Mouse (Mus musculus) lung, embryonic 14.5 days (tissue): ENCODE measurements around the gene Ficd. TPM values are rescaled to one million over a fixed set of nuclear protein-coding genes. Genes with fewer than 3 reads are reported as not detected.

Source experiments
- ATAC-seq: fragments of 200-750 bp; cut with Nextera tagmentation; 2 replicates; pipeline ENCODE4 v1.8.0; 2017; ENCODE audit warnings: mild to moderate bottlenecking, moderate TSS enrichment, moderate library complexity; ENCODE audit not compliant: insufficient read depth
- DNase-seq: peaks from one replicate; pipeline ENCODE4 v3.0.0-alpha.2; 2015
- H3K27ac ChIP-seq: fragments of 300-500 bp; sonication (generic); 2 replicates; pipeline ENCODE4 v1.5.1; 2014; ENCODE audit warnings: low read depth, mild to moderate bottlenecking, moderate library complexity
- H3K27me3 ChIP-seq: fragments of 300-500 bp; sonication (generic); 2 replicates; pipeline ENCODE4 v1.6.1; 2014; ENCODE audit warnings: low read length, control low read depth; ENCODE audit not compliant: insufficient read depth
- H3K36me3 ChIP-seq: fragments of 300-500 bp; sonication (generic); 2 replicates; pipeline ENCODE4 v1.6.1; 2014; ENCODE audit warnings: control low read depth; ENCODE audit not compliant: insufficient read depth
- H3K4me1 ChIP-seq: fragments of 300-500 bp; sonication (generic); 2 replicates; pipeline ENCODE4 v1.6.1; 2014; ENCODE audit warnings: antibody characterized with exemption, control low read depth; ENCODE audit not compliant: insufficient read depth
- H3K4me2 ChIP-seq: fragments of 300-500 bp; sonication (generic); 2 replicates; pipeline ENCODE4 v1.6.1; 2014; ENCODE audit warnings: mild to moderate bottlenecking
- H3K4me3 ChIP-seq: fragments of 300-500 bp; sonication (generic); 2 replicates; pipeline ENCODE4 v1.5.1; 2014; ENCODE audit warnings: low read depth, low read length
- H3K9ac ChIP-seq: fragments of 300-500 bp; sonication (generic); 2 replicates; pipeline ENCODE4 v1.6.1; 2014
- H3K9me3 ChIP-seq: fragments of 300-500 bp; sonication (generic); 2 replicates; pipeline ENCODE4 v1.6.1; 2016; ENCODE audit warnings: low read depth, low read length, control low read depth
- CTCF ChIP-seq: IDR thresholded peaks from 2 replicates; pipeline ENCODE4 v1.5.1; 2016; ENCODE audit warnings: antibody characterized with exemption, low read depth
- WGBS: fragments of 180-500 bp; shearing (Covaris S2); extraction: QIAGEN DNeasy Blood & Tissue Kit; methylation state at CpG from one replicate; pipeline ENCODE4 v1.1.7; 2014; 5-methylcytosine and 5-hydroxymethylcytosine counted together
- polyA plus RNA-seq: library from polyadenylated mRNA; unstranded; fragments of >200 nt; fragmentation: Nextera tagmentation; extraction: Ambion mirVana; gene quantifications from 2 replicates; pipeline ENCODE4 v1.2.1, GENCODE M21; 2014

Ficd gene
- polyA plus RNA-seq, 1 experiment from 2014 or later = 3.6 TPM

DNA sequence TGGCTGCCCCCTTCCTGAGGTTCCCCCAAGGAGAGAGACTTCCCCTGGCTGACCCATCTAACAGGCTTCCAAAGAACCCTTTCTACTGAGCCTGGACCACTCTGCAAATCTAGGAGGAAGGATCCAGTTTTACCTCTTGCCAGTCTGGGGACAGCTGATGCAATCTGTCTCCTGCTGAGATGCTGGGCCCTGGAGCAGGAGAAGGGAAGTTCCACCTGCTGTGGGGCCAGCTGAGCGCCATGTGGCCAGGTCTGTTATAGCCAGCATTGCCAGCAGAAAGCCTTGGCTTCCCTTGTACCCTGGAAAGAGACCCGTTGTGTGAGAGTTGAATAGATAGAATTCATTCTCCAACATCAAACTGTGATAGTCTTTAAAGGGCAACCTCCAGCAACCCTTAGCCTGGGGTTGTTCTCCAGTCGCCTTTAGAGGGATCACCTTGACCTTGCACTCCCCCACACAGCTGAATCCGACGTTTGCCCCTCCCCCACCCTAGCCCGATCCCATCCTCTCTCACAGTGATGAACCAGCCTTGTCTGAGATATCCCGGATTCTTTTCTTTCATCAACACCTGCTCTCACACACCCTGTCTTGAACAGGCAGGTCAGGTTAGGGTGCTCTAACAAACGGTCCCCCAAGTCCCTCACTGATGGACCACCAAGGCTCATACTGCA lies 11.9 kb upstream of the Ficd start:
- H3K9me3 ChIP-seq = no peaks in the 10 kb centered on the region
- no peaks in the 10 kb centered on the region for H3K36me3 ChIP-seq
- H3K4me3 ChIP-seq = no peak overlapping the region
- ATAC-seq (no peak), DNase-seq (no peak)
- H3K4me1 ChIP-seq = no peaks in the 10 kb centered on the region
- H3K27me3 ChIP-seq = no peaks in the 10 kb centered on the region
- no peak overlapping the region for H3K4me2 ChIP-seq
- no peak overlapping the region for H3K27ac ChIP-seq
- no peak for TF ChIP-seq CTCF
- 32% methylated on average over 8 of the region's 8 CpGs for WGBS
- H3K9ac ChIP-seq = no peak overlapping the region

- DNase-seq = peak; percentile 94
- Histone ChIP-seq H3K4me1 (no peaks in the 10 kb centered on the region), H3K9me3 (no peaks in the 10 kb centered on the region), H3K9ac (no peak within 1 kb of the TSS), H3K36me3 (no peaks in the 10 kb centered on the region), H3K4me3 (no peak within 1 kb of the TSS), H3K4me2 (no peak within 1 kb of the TSS), H3K27me3 (no peaks in the 10 kb centered on the region), H3K27ac (no peak within 1 kb of the TSS)
- TF ChIP-seq CTCF = peak; percentile 95
- 6% methylated on average over 15 of the region's 15 CpGs for WGBS
- peak; percentile 41; the same call in 1 of the 2 replicates for ATAC-seq
Measured at GRCm38 (mm10) chr5:113724446-113724845, 11.2 kb upstream of the Ficd start, which contains the start of gene 1700069L16Rik. Gene 1700069L16Rik, minus strand, starts transcription at chr5:113724772.

- Histone ChIP-seq H3K9ac (no peak overlapping the region), H3K27ac (no peak overlapping the region), H3K27me3 (no peaks in the 10 kb centered on the region), H3K4me2 (no peak overlapping the region), H3K36me3 (no peaks in the 10 kb centered on the region), H3K4me3 (no peak overlapping the region), H3K9me3 (no peaks in the 10 kb centered on the region), H3K4me1 (no peaks in the 10 kb centered on the region)
- TF ChIP-seq CTCF = no peak
- DNase-seq = no peak
- WGBS = 67% methylated on average over 12 of the region's 12 CpGs
- ATAC-seq = no peak
Measured at GRCm38 (mm10) chr5:113725417-113725816, 10.2 kb upstream of the Ficd start.

- 61% methylated on average over 6 of the region's 6 CpGs for WGBS
Measured at GRCm38 (mm10) chr5:113726618-113727017, 9.0 kb upstream of the Ficd start.

GRCm38 (mm10) chr5:113727238-113727637 lies 8.4 kb upstream of the Ficd start:
- no peaks in the 10 kb centered on the region for H3K4me1 ChIP-seq
- no peaks in the 10 kb centered on the region for H3K9me3 ChIP-seq
- no peak overlapping the region for H3K4me2 ChIP-seq
- ATAC-seq = no peak
- DNase-seq = no peak
- 46% methylated on average over 12 of the region's 12 CpGs for WGBS
- H3K36me3 ChIP-seq = no peaks in the 10 kb centered on the region
- H3K9ac ChIP-seq = no peak overlapping the region
- no peak overlapping the region for H3K27ac ChIP-seq
- H3K4me3 ChIP-seq = no peak overlapping the region
- H3K27me3 ChIP-seq = no peaks in the 10 kb centered on the region
- TF ChIP-seq CTCF = no peak

More at GRCm38 (mm10) chr5:113726618-113727017, 9.0 kb upstream of the Ficd start:
- DNase-seq = no peak
- no peak overlapping the region for H3K9ac ChIP-seq
- no peak overlapping the region for H3K27ac ChIP-seq
- no peaks in the 10 kb centered on the region for H3K4me1 ChIP-seq
- no peaks in the 10 kb centered on the region for H3K36me3 ChIP-seq
- no peaks in the 10 kb centered on the region for H3K27me3 ChIP-seq
- TF ChIP-seq CTCF = no peak
- H3K9me3 ChIP-seq = no peaks in the 10 kb centered on the region
- no peak overlapping the region for H3K4me2 ChIP-seq
- no peak for ATAC-seq
- H3K4me3 ChIP-seq = no peak overlapping the region

DNA sequence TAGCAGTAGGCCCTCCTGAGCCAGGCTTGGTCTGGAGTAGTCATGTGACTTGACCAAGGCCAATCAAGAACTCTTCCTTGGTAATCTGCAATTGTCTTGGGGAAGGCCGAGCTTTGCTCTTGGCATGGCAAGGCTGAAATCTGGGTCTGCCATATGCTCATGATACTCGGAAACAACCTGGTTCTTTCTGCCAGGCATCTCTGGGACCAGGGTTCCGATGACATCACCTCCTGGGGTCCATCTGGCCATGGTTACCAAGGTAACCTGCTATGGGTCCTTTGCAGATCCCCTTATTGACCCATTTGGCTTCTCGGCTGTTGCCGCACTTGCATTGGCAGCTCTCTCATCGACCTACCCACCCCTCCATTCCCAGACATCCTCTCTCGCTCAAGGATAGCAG lies 7.6 kb upstream of the Ficd start:
- Histone ChIP-seq H3K9me3 (no peaks in the 10 kb centered on the region), H3K27me3 (no peaks in the 10 kb centered on the region), H3K36me3 (no peaks in the 10 kb centered on the region), H3K4me1 (no peaks in the 10 kb centered on the region), H3K9ac (no peak overlapping the region), H3K27ac (no peak overlapping the region), H3K4me3 (no peak overlapping the region), H3K4me2 (no peak overlapping the region)
- ATAC-seq (no peak), DNase-seq (no peak)
- no peak for TF ChIP-seq CTCF
- 79% methylated on average over 7 of the region's 7 CpGs for WGBS

DNA sequence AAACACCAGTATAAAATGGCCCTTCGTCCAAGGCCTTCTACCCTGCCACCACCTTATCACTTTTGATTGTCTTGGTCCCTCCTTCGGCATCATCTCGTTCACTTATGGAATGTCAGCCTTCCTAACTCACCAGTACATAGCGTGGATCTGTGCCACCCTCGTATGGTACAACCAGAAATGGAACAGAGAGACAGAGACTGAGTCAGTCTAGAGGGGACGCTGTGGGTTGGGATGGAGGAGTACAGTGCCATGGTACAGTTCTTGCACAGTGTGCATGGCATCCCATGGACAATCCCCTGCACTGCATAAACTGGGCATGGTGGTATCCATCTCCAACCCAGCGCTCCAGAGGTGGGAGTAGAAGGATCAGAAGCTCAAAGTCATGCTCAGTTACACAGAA lies 6.9 kb upstream of the Ficd start:
- ATAC-seq (no peak), DNase-seq (no peak)
- H3K4me3 ChIP-seq = no peak overlapping the region
- 81% methylated on average over 7 of the region's 7 CpGs for WGBS
- H3K36me3 ChIP-seq = no peaks in the 10 kb centered on the region
- TF ChIP-seq CTCF = no peak
- H3K27ac ChIP-seq = no peak overlapping the region
- no peaks in the 10 kb centered on the region for H3K27me3 ChIP-seq
- no peak overlapping the region for H3K4me2 ChIP-seq
- H3K4me1 ChIP-seq = no peaks in the 10 kb centered on the region
- H3K9ac ChIP-seq = no peak overlapping the region
- H3K9me3 ChIP-seq = no peaks in the 10 kb centered on the region
